Mouse (Mus musculus): Measurements from ENCODE around the gene Spib.

- TF ChIP-seq CTCF (IDR thresholded peaks at IDR 0.05; ENCODE audit: low read depth, low read length) (no peak), POLR2A (IDR thresholded peaks at IDR 0.05; ENCODE audit: extremely low read depth, insufficient read depth, low read length) (no peak)
These were observed 35.1 kb downstream of the Spib start for GRCm38 (mm10) chr7:44496771-44497109.
